Mouse (Mus musculus): ENCODE results near the gene Glis2. TPM values are rescaled to one million over a fixed set of nuclear protein-coding genes. Genes with fewer than 3 reads are reported as not detected.

Gene Glis2
- total and polyA plus RNA-seq, 3 experiments: 0.62 to 5.0 TPM; not detected in 1

DNA sequence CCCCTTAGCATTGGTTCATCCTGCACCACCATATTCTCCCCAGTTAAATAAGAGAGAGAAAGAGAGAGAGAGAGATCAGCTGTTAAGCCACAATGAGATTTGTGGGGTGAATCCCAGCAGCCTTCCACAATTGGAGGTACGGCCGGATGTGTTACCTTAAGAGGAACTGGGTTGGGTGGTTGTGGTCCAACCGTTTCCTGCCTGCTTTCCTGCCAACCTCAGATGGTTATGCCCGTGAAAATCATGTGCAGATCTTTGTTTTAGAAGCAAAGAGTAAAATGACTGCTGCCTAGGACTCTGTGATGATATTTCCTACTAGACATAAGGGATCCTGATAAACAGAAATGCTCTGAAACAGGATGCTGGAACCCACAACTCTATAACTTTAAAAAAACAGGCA is 79.6 kb downstream of the Glis2 start (continued):
- peak; percentile 52; the same call in 1 of the 2 replicates for TF ChIP-seq MXI1 (IDR thresholded peaks at IDR 0.05; ENCODE audit: low read depth, low read length)
- TF ChIP-seq POLR2A (IDR thresholded peaks at IDR 0.05; ENCODE audit: control insufficient read depth in 1 of 2, insufficient read depth in 1 of 2, low read depth in 1 of 2, low read length in 2 of 2, poor library complexity in 1 of 2): no peak
- no peak for TF ChIP-seq E2F4 (IDR thresholded peaks at IDR 0.05; ENCODE audit: borderline replicate concordance, low read depth, low read length)
- TF ChIP-seq GABPA (IDR thresholded peaks at IDR 0.05; ENCODE audit: low read depth, low read length): no peak
- 0 out of 2 replicates have a peak, but pooled peaks have one; percentile 4 for TF ChIP-seq MAFK (IDR thresholded peaks at IDR 0.05; ENCODE audit: borderline replicate concordance, low read depth, low read length)
- TF ChIP-seq BHLHE40 (IDR thresholded peaks at IDR 0.05; ENCODE audit: borderline replicate concordance, low read depth, low read length): peak; percentile 72
- TF ChIP-seq MAZ (IDR thresholded peaks at IDR 0.05; ENCODE audit: low read depth, low read length): no peak
- TF ChIP-seq RCOR1 (IDR thresholded peaks at IDR 0.05; ENCODE audit: low read depth, low read length): peak; percentile 98
- TF ChIP-seq ZKSCAN1 (IDR thresholded peaks at IDR 0.05; ENCODE audit: low read depth, low read length): no peak
- peak; percentile 87 for TF ChIP-seq ETS1 (IDR thresholded peaks at IDR 0.05; ENCODE audit: low read depth, low read length)
- TF ChIP-seq TCF12 (IDR thresholded peaks at IDR 0.05; ENCODE audit: low read depth, low read length): peak; percentile 45
- no peak for TF ChIP-seq POLR2AphosphoS5 (IDR thresholded peaks at IDR 0.05; ENCODE audit: borderline replicate concordance, low read depth, low read length)
- TF ChIP-seq RAD21 (IDR thresholded peaks at IDR 0.05; ENCODE audit: low read depth, low read length): no peak

Other genes starting within 250 kb of the Glis2 start
- gene Adcy9, start 174.2 kb upstream of the Glis2 start, total RNA-seq (2012; rRNA removed): 3.0 and 4.3 TPM in 2 replicates
- 1 to 10 TPM in 1 of 2 experiments, not detected in 1; 3.0 TPM for gene Adcy9, start 174.2 kb upstream of the Glis2 start, polyA plus RNA-seq (2012; ENCODE audit: insufficient read depth in 1 of 2, insufficient read length in 2 of 2, low read depth in 1 of 2, low replicate concordance in 2 of 2, missing spikeins in 1 of 2)
- gene Srl, start 52.9 kb upstream of the Glis2 start, total RNA-seq (2012; rRNA removed): 14.6 and 18.8 TPM in 2 replicates
- gene Srl, start 52.9 kb upstream of the Glis2 start, polyA plus RNA-seq (2012; ENCODE audit: insufficient read depth in 1 of 2, insufficient read length in 2 of 2, low read depth in 1 of 2, low replicate concordance in 2 of 2, missing spikeins in 1 of 2): 10 to 100 TPM in 1 of 2 experiments, not detected in 1; 15.3 TPM
- gene Tfap4, start 34.9 kb upstream of the Glis2 start, total RNA-seq (2012; rRNA removed): 26.2 and 26.3 TPM in 2 replicates
- gene Tfap4, start 34.9 kb upstream of the Glis2 start, polyA plus RNA-seq (2012; ENCODE audit: insufficient read depth in 1 of 2, insufficient read length in 2 of 2, low read depth in 1 of 2, low replicate concordance in 2 of 2, missing spikeins in 1 of 2): 100 to 1,000 TPM in 1 of 2 experiments, 10 to 100 TPM in 1; 40.3 to 217 TPM
- 115 and 121 TPM in 2 replicates for gene Pam16, start 30.3 kb downstream of the Glis2 start, total RNA-seq (2012; rRNA removed)
- 10 to 100 TPM in 1 of 2 experiments, not detected in 1; 13.6 TPM for gene Pam16, start 30.3 kb downstream of the Glis2 start, polyA plus RNA-seq (2012; ENCODE audit: insufficient read depth in 1 of 2, insufficient read length in 2 of 2, low read depth in 1 of 2, low replicate concordance in 2 of 2, missing spikeins in 1 of 2)
- 0.16 and 0.19 TPM in 2 replicates for gene Vasn, start 45.2 kb downstream of the Glis2 start, total RNA-seq (2012; rRNA removed)
- 1 to 10 TPM in 1 of 2 experiments, not detected in 1; 3.1 TPM for gene Vasn, start 45.2 kb downstream of the Glis2 start, polyA plus RNA-seq (2012; ENCODE audit: insufficient read depth in 1 of 2, insufficient read length in 2 of 2, low read depth in 1 of 2, low replicate concordance in 2 of 2, missing spikeins in 1 of 2)
- gene Dnaja3, start 45.3 kb downstream of the Glis2 start, total RNA-seq (2012; rRNA removed): 90.7 and 94.3 TPM in 2 replicates
- 10 to 100 TPM in 1 of 2 experiments, not detected in 1; 91.8 TPM for gene Dnaja3, start 45.3 kb downstream of the Glis2 start, polyA plus RNA-seq (2012; ENCODE audit: insufficient read depth in 1 of 2, insufficient read length in 2 of 2, low read depth in 1 of 2, low replicate concordance in 2 of 2, missing spikeins in 1 of 2)
- 9.8 and 11.5 TPM in 2 replicates for gene Coro7, start 85.1 kb downstream of the Glis2 start, total RNA-seq (2012; rRNA removed)
- 10 to 100 TPM in 1 of 2 experiments, not detected in 1; 38.3 TPM for gene Coro7, start 85.1 kb downstream of the Glis2 start, polyA plus RNA-seq (2012; ENCODE audit: insufficient read depth in 1 of 2, insufficient read length in 2 of 2, low read depth in 1 of 2, low replicate concordance in 2 of 2, missing spikeins in 1 of 2)
- gene Nmral1, start 124.6 kb downstream of the Glis2 start, total RNA-seq (2012; rRNA removed): 50.6 and 60.4 TPM in 2 replicates
- 10 to 100 TPM in 1 of 2 experiments, not detected in 1; 54.6 TPM for gene Nmral1, start 124.6 kb downstream of the Glis2 start, polyA plus RNA-seq (2012; ENCODE audit: insufficient read depth in 1 of 2, insufficient read length in 2 of 2, low read depth in 1 of 2, low replicate concordance in 2 of 2, missing spikeins in 1 of 2)
- 41.5 and 45.7 TPM in 2 replicates for gene Hmox2, start 131.6 kb downstream of the Glis2 start, total RNA-seq (2012; rRNA removed)
- gene Hmox2, start 131.6 kb downstream of the Glis2 start, polyA plus RNA-seq (2012; ENCODE audit: insufficient read depth in 1 of 2, insufficient read length in 2 of 2, low read depth in 1 of 2, low replicate concordance in 2 of 2, missing spikeins in 1 of 2): 10 to 100 TPM in 1 of 2 experiments, not detected in 1; 75.0 TPM
- 18.9 and 24.8 TPM in 2 replicates for gene Cdip1, start 195.6 kb downstream of the Glis2 start, total RNA-seq (2012; rRNA removed)
- 10 to 100 TPM; 32.8 to 97.8 TPM for gene Cdip1, start 195.6 kb downstream of the Glis2 start, polyA plus RNA-seq (2012; ENCODE audit: insufficient read depth in 1 of 2, insufficient read length in 2 of 2, low read depth in 1 of 2, low replicate concordance in 2 of 2, missing spikeins in 1 of 2)
- 0.12 TPM in 1 of 2 replicates, not detected in the other for gene 4930562C15Rik, start 240.7 kb downstream of the Glis2 start, total RNA-seq (2012; rRNA removed)
- under 1 TPM in 1 of 2 experiments, not detected in 1; 0.21 TPM for gene 4930562C15Rik, start 240.7 kb downstream of the Glis2 start, polyA plus RNA-seq (2012; ENCODE audit: insufficient read depth in 1 of 2, insufficient read length in 2 of 2, low read depth in 1 of 2, low replicate concordance in 2 of 2, missing spikeins in 1 of 2)

Measured in MEL (cell line).